Mouse (Mus musculus) testis, adult 2 months (tissue): ENCODE measurements around the gene Timm50.

Experiments used
- CTCF ChIP-seq: fragments of 200-500 bp; IDR thresholded peaks from 2 replicates; pipeline ENCODE4 v1.5.1; 2012; ENCODE audit warnings: low read depth, mild to moderate bottlenecking, inconsistent platforms, low read length, moderate library complexity; ENCODE audit not compliant: control insufficient read depth, insufficient read depth, insufficient replicate concordance
- POLR2A ChIP-seq: fragments of 200-500 bp; IDR thresholded peaks from 2 replicates; pipeline ENCODE4 v1.6.1; 2012; ENCODE audit warnings: low read depth, mild to moderate bottlenecking, inconsistent platforms, low read length, moderate library complexity; ENCODE audit not compliant: control insufficient read depth

GRCm38 (mm10) chr7:28356981-28357380, 45.1 kb upstream of the Timm50 start:
- TF ChIP-seq POLR2A (no peak), CTCF (no peak)
